Mouse (Mus musculus) heart, embryonic 16.5 days (tissue): ENCODE data around the gene Gm49396. TPM values are rescaled to one million over a fixed set of nuclear protein-coding genes. Genes with fewer than 3 reads are reported as not detected.

Source experiments
- ATAC-seq: fragments of 200-750 bp; cut with Nextera tagmentation; replicated peaks from 2 replicates; pipeline ENCODE4 v1.8.0; 2017; ENCODE audit warnings: moderate number of reproducible peaks; ENCODE audit not compliant: insufficient read depth, low FRiP score; ENCODE audit errors: extremely low read depth
- H3K27ac ChIP-seq: fragments of 300-500 bp; sonication (generic); 2 replicates; pipeline ENCODE4 v1.5.1; 2014; ENCODE audit warnings: mild to moderate bottlenecking, low read length, control low read depth, moderate library complexity
- H3K27me3 ChIP-seq: fragments of 300-500 bp; sonication (generic); 2 replicates; pipeline ENCODE4 v1.6.1; 2014; ENCODE audit warnings: low read length, mixed read lengths; ENCODE audit not compliant: control insufficient read depth, insufficient read depth
- H3K36me3 ChIP-seq: fragments of 300-500 bp; sonication (generic); 2 replicates; pipeline ENCODE4 v1.6.1; 2014; ENCODE audit not compliant: control insufficient read depth, insufficient read depth
- H3K4me1 ChIP-seq: fragments of 300-500 bp; sonication (generic); 2 replicates; pipeline ENCODE4 v1.6.1; 2014; ENCODE audit warnings: low read length, mixed read lengths; ENCODE audit not compliant: control insufficient read depth, insufficient read depth
- H3K4me2 ChIP-seq: fragments of 300-500 bp; sonication (generic); 2 replicates; pipeline ENCODE4 v1.6.1; 2014; ENCODE audit warnings: low read depth, mild to moderate bottlenecking, control low read depth, low read length
- H3K4me3 ChIP-seq: fragments of 300-500 bp; sonication (generic); 2 replicates; pipeline ENCODE4 v1.5.1; 2014; ENCODE audit warnings: mild to moderate bottlenecking, control low read depth, low read length
- H3K9ac ChIP-seq: fragments of 300-500 bp; sonication (generic); 2 replicates; pipeline ENCODE4 v1.6.1; 2014; ENCODE audit warnings: low read length, control low read depth
- H3K9me3 ChIP-seq: fragments of 300-500 bp; sonication (generic); replicated peaks from 2 replicates; pipeline ENCODE4 v1.6.1; 2016; ENCODE audit warnings: low read length; ENCODE audit not compliant: control insufficient read depth
- WGBS: fragments of 180-500 bp; shearing (Covaris S2); extraction: QIAGEN DNeasy Blood & Tissue Kit; methylation state at CpG from one replicate; pipeline ENCODE4 v1.1.7; 2014; 5-methylcytosine and 5-hydroxymethylcytosine counted together
- polyA plus RNA-seq: library from polyadenylated mRNA; unstranded; fragments of >200 nt; fragmentation: Nextera tagmentation; extraction: Ambion mirVana; gene quantifications from 2 replicates; pipeline ENCODE4 v1.2.1, GENCODE M21; 2015

Gene Gm49396
- polyA plus RNA-seq, 1 experiment from 2014 or later = 11.4 TPM

DNA sequence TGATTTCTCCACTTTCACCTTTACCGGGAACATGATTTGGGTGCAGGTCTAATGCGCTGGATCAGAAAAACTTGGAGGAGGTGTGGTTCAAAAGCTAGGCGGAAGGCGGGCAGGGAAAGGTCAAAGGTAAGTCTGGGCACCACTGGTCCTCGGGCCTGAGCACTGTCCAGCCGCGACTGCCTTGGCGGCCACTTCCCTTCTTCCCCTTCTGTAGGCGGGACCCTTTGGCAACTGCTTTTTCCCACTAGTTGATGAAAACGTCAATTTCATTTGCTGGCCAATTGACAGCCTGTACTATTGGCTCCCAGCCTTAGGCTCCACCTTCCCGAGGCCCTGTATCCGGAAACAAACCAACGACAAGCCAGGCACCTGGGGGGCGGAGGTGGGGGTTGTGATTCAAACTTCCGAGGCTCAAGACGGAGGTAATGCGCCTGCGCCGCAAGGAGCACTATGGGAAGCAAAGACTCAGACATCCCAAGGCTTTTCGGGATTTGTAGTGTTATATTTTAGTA lies 3.6 kb upstream of the Gm49396 start, which contains the start of gene Lin37:
Lin37 (minus strand) TSS at position 396 of the 512 bp plus-strand sequence.
- Histone ChIP-seq H3K4me1 (peaks cover 19% of the 10 kb centered on the region), H3K9me3 (no peaks in the 10 kb centered on the region), H3K27ac (peak within 1 kb of the TSS; percentile 81), H3K4me3 (peak within 1 kb of the TSS; percentile 82), H3K9ac (peak within 1 kb of the TSS; percentile 86), H3K36me3 (peaks cover 30% of the 10 kb centered on the region), H3K27me3 (no peaks in the 10 kb centered on the region), H3K4me2 (peak within 1 kb of the TSS; percentile 99)
- WGBS = under 1% methylated on average over 20 of the region's 20 CpGs
- ATAC-seq = peak; percentile 83

DNA sequence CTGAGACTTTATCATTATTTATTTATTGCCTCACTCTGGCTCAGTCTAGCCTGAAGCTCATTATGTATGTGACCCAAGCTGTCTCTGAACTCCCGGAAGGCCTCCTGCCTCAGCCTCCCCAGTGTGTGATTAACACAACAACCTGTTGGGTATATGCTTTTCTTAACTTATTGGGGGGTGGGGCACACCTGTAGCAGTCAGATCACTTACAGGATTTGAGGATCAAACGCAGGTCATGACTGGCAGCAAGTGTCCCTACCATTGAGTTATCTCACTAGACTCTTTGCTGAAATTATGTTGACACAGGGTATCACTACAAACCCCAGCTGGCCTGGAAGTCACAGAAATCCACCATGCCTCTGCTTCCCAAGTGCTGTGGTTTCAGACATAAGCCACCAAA lies 2.8 kb upstream of the Gm49396 start:
- H3K9me3 ChIP-seq = no peaks in the 10 kb centered on the region
- no peaks in the 10 kb centered on the region for H3K27me3 ChIP-seq
- H3K4me1 ChIP-seq = peaks cover 19% of the 10 kb centered on the region
- H3K36me3 ChIP-seq = peaks cover 24% of the 10 kb centered on the region
- WGBS = 63% methylated on average over 2 of the region's 2 CpGs
- H3K27ac ChIP-seq = peak overlapping the region; percentile 65
- ATAC-seq = no peak
- no peak overlapping the region for H3K4me3 ChIP-seq
- H3K9ac ChIP-seq = peak overlapping the region; percentile 67
- H3K4me2 ChIP-seq = peak overlapping the region; percentile 99; the same call in 1 of the 2 replicates

DNA sequence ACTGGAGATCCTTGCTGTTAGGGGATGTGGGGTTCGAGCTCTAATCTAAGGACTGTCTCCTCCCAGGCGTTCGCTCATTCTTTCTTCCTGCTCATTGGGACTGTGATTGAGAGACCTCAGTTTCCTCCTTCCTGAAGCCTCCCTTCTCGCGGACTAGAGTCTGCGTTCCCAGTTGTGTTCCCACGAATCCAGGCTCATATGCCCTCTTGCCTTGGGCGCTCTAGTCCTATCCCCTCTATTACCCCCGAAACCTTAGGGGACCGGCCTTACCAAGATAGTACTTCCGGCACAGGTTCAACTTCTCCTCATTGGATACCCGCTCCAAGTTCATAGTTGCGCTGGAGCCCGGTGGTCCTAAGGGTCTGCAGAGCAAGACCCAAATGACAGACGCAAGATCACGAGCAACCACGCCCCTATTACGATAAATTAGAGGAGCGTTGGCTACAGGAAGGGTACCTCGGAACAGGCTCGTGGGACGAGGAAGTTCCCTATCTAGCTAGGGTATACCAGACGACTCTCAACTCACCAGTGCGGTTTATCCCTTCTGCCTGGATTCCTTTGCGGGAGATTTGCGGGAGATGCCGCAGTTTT lies 523 bp upstream of the Gm49396 start:
- H3K4me2 ChIP-seq = peak overlapping the region; percentile 89
- H3K36me3 ChIP-seq = peaks cover 17% of the 10 kb centered on the region
- no peak for ATAC-seq
- H3K4me3 ChIP-seq = peak overlapping the region; percentile 95
- H3K27ac ChIP-seq = peak overlapping the region; percentile 99
- H3K9me3 ChIP-seq = no peaks in the 10 kb centered on the region
- H3K9ac ChIP-seq = peak overlapping the region; percentile 76
- no peaks in the 10 kb centered on the region for H3K27me3 ChIP-seq
- H3K4me1 ChIP-seq = peaks cover 19% of the 10 kb centered on the region
- under 1% methylated on average over 27 of the region's 27 CpGs for WGBS

- H3K9ac ChIP-seq = peak overlapping the region; percentile 92
- peaks cover 9% of the 10 kb centered on the region for H3K4me1 ChIP-seq
- peak overlapping the region; percentile 79 for H3K4me2 ChIP-seq
- peak overlapping the region; percentile 99 for H3K27ac ChIP-seq
- H3K9me3 ChIP-seq = no peaks in the 10 kb centered on the region
- no peaks in the 10 kb centered on the region for H3K27me3 ChIP-seq
- peaks cover 27% of the 10 kb centered on the region for H3K36me3 ChIP-seq
- no peak for ATAC-seq
- H3K4me3 ChIP-seq = peak overlapping the region; percentile 95
- WGBS = 21% methylated on average over 6 of the region's 6 CpGs
These were observed 749 bp downstream of the Gm49396 start for GRCm38 (mm10) chr7:30563906-30564280.

DNA sequence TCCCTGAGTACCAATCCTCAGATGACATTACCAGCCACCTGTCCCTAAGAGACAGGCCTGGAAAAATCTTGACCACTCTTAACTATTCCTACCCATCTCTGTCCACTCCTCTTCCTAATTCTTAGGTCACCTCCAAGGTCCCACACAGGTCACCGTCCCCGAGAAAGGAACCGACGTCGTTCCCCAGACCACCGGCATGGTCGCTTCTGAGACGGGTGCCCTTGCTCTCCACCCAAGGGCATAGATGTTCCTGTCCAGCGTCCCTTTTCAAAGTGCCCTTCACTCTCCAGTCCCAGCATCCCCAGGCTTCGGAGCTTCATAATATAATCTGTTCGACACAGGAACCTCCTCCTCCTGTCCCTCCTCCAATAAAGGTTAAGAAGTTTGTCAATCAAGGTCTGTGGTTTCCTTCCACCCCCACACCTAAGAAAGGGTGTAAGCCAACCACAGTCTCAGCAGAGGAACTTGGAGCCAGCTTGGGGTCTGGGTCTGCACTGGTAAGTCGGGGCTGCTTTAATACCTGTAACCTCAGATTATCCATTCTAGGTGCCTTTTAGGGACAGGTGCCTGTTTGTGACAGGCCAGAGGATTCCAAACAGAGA lies 1.9 kb downstream of the Gm49396 start, which contains the start of gene Igflr1:
Igflr1 (plus strand) TSS at position 458 of the 602 bp plus-strand sequence.
- no peak within 1 kb of the TSS for H3K27ac ChIP-seq
- WGBS = 91% methylated on average over 12 of the region's 12 CpGs

GRCm38 (mm10) chr7:30566033-30566432 lies 2.9 kb downstream of the Gm49396 start:
- H3K4me1 ChIP-seq = peaks cover 6% of the 10 kb centered on the region
- no peak overlapping the region for H3K9ac ChIP-seq
- H3K9me3 ChIP-seq = no peaks in the 10 kb centered on the region
- no peak overlapping the region for H3K27ac ChIP-seq
- ATAC-seq = no peak
- H3K4me2 ChIP-seq = no peak overlapping the region
- H3K36me3 ChIP-seq = peaks cover 47% of the 10 kb centered on the region
- H3K4me3 ChIP-seq = no peak overlapping the region
- H3K27me3 ChIP-seq = no peaks in the 10 kb centered on the region
- WGBS = 79% methylated on average over 9 of the region's 9 CpGs

More for the DNA sequence above, 1.9 kb downstream of the Gm49396 start, which contains the start of gene Igflr1:
- H3K4me2 ChIP-seq = no peak within 1 kb of the TSS
- no peak within 1 kb of the TSS for H3K4me3 ChIP-seq
- no peaks in the 10 kb centered on the region for H3K9me3 ChIP-seq
- H3K4me1 ChIP-seq = peaks cover 8% of the 10 kb centered on the region
- H3K27me3 ChIP-seq = no peaks in the 10 kb centered on the region
- H3K36me3 ChIP-seq = peaks cover 39% of the 10 kb centered on the region
- ATAC-seq = no peak
- no peak within 1 kb of the TSS for H3K9ac ChIP-seq

DNA sequence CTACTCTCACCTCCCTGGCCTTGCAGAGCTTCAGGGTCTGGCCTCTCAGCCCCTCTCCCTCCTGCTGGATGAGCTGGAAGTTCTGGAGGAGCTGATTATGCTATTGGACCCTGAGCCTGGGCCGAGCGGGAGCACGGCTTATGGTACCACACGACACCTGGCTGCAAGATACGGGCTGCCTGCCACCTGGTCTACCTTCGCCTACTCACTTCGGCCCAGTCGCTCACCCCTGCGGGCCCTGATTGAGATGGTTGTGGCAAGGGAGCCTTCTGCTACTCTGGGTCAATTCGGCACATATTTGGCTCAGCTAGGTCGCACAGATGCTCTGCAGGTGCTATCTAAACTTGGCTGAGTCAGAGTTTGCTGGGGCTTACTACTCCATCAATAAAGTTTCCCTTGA lies 4.4 kb downstream of the Gm49396 start:
- Histone ChIP-seq H3K4me2 (no peak overlapping the region), H3K4me3 (no peak overlapping the region), H3K36me3 (peaks cover 58% of the 10 kb centered on the region), H3K27me3 (no peaks in the 10 kb centered on the region), H3K9ac (no peak overlapping the region), H3K4me1 (peaks cover 6% of the 10 kb centered on the region), H3K9me3 (no peaks in the 10 kb centered on the region), H3K27ac (no peak overlapping the region)
- WGBS = 86% methylated on average over 11 of the region's 11 CpGs
- no peak for ATAC-seq

GRCm38 (mm10) chr7:30572389-30572788 lies 9.2 kb downstream of the Gm49396 start:
- Histone ChIP-seq H3K9ac (no peak overlapping the region), H3K4me3 (no peak overlapping the region), H3K4me1 (peaks cover 7% of the 10 kb centered on the region; the same call in 1 of the 2 replicates), H3K27me3 (no peaks in the 10 kb centered on the region), H3K9me3 (no peaks in the 10 kb centered on the region), H3K4me2 (no peak overlapping the region), H3K36me3 (peaks cover 84% of the 10 kb centered on the region), H3K27ac (no peak overlapping the region)
- 87% methylated on average over 5 of the region's 5 CpGs for WGBS
- no peak for ATAC-seq

DNA sequence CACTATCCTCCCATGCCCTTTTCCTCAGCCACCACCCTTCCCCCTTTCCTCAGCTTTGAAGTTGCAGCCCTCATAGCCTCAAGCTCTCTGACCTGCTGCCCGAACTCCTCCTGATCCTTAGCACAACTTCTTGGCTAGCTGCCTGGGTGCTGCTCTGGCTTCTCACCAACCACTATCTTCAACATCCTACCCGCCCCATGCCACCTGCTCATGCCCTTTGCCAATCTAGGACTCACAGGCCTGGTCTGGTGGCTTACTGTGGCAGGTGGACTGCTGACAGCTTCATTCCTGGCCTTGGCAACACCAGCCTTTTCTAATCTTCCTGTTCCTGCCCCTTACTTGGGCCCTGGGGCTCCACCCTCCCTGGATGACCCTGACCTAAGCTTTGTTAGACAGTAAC lies 9.8 kb downstream of the Gm49396 start:
- no peak overlapping the region for H3K4me3 ChIP-seq
- H3K9me3 ChIP-seq = no peaks in the 10 kb centered on the region
- 0 out of 2 replicates have a peak overlapping the region, but pooled peaks have one; percentile 7 for H3K27ac ChIP-seq
- peaks cover 86% of the 10 kb centered on the region for H3K36me3 ChIP-seq
- H3K4me2 ChIP-seq = no peak overlapping the region
- H3K4me1 ChIP-seq = peaks cover 7% of the 10 kb centered on the region; the same call in 1 of the 2 replicates
- H3K27me3 ChIP-seq = no peaks in the 10 kb centered on the region
- H3K9ac ChIP-seq = no peak overlapping the region
- 49% methylated on average over 2 of the region's 2 CpGs for WGBS
- ATAC-seq = peak; percentile 35
